Mouse (Mus musculus): Measurements from ENCODE around the gene Ano6. TPM values are rescaled to one million over a fixed set of nuclear protein-coding genes. Genes with fewer than 3 reads are reported as not detected.

The Ano6 gene
- 33.5 and 37.2 TPM in 2 replicates for polyA plus RNA-seq (2014; fragmentation: Nextera tagmentation; extraction: Ambion mirVana)

GRCm38 (mm10) chr15:95790529-95791071 is at the start of gene Ano6:
Gene Ano6 (plus strand): TSS chr15:95790843.
- ATAC-seq (ENCODE audit: low FRiP score): peak; percentile 96
- DNase-seq (ENCODE audit: low spot score): peak; percentile 92
- Histone ChIP-seq H3K4me2 (replicated peaks; ENCODE audit: low read depth, low read length) (peak within 1 kb of the TSS; percentile 68), H3K9me3 (ENCODE audit: control insufficient read depth, low read length) (no peaks in the 10 kb centered on the region), H3K27ac (ENCODE audit: low read depth, low read length) (peak within 1 kb of the TSS; percentile 72), H3K4me1 (replicated peaks; ENCODE audit: control insufficient read depth, insufficient read depth, low read length) (peaks cover 7% of the 10 kb centered on the region; the same call in 1 of the 2 replicates), H3K4me3 (ENCODE audit: low read depth, low read length) (peak within 1 kb of the TSS; percentile 70), H3K27me3 (ENCODE audit: control insufficient read depth, insufficient read depth, low read length) (no peaks in the 10 kb centered on the region; the same call in 1 of the 2 replicates), H3K9ac (ENCODE audit: low read depth, low read length) (peak within 1 kb of the TSS; percentile 69), H3K36me3 (ENCODE audit: control insufficient read depth, insufficient read depth, low read length) (no peaks in the 10 kb centered on the region)
- WGBS: under 1% methylated on average over 48 of the region's 51 CpGs

GRCm38 (mm10) chr15:95742955-95743354 is 47.7 kb upstream of the Ano6 start:
- no peaks in the 10 kb centered on the region for H3K36me3 ChIP-seq (ENCODE audit: control insufficient read depth, insufficient read depth, low read length)
- 93% methylated on average over 6 of the region's 6 CpGs for WGBS
- ATAC-seq (ENCODE audit: low FRiP score) (no peak), DNase-seq (ENCODE audit: low spot score) (no peak)
- H3K4me3 ChIP-seq (ENCODE audit: low read depth, low read length): no peak overlapping the region
- H3K9me3 ChIP-seq (ENCODE audit: control insufficient read depth, low read length): no peaks in the 10 kb centered on the region
- no peak overlapping the region for H3K9ac ChIP-seq (ENCODE audit: low read depth, low read length)
- H3K27me3 ChIP-seq (ENCODE audit: control insufficient read depth, insufficient read depth, low read length): no peaks in the 10 kb centered on the region
- no peak overlapping the region for H3K4me2 ChIP-seq (replicated peaks; ENCODE audit: low read depth, low read length)
- H3K27ac ChIP-seq (ENCODE audit: low read depth, low read length): no peak overlapping the region
- no peaks in the 10 kb centered on the region for H3K4me1 ChIP-seq (replicated peaks; ENCODE audit: control insufficient read depth, insufficient read depth, low read length)

- H3K9me3 ChIP-seq (ENCODE audit: control insufficient read depth, low read length): no peaks in the 10 kb centered on the region
- H3K27me3 ChIP-seq (ENCODE audit: control insufficient read depth, insufficient read depth, low read length): no peaks in the 10 kb centered on the region
- WGBS: 89% methylated on average over 2 of the region's 2 CpGs
- ATAC-seq (ENCODE audit: low FRiP score) (no peak), DNase-seq (ENCODE audit: low spot score) (no peak)
- no peaks in the 10 kb centered on the region for H3K36me3 ChIP-seq (ENCODE audit: control insufficient read depth, insufficient read depth, low read length)
- H3K27ac ChIP-seq (ENCODE audit: low read depth, low read length): no peak overlapping the region
- no peak overlapping the region for H3K4me3 ChIP-seq (ENCODE audit: low read depth, low read length)
- H3K4me1 ChIP-seq (replicated peaks; ENCODE audit: control insufficient read depth, insufficient read depth, low read length): no peaks in the 10 kb centered on the region
- H3K9ac ChIP-seq (ENCODE audit: low read depth, low read length): no peak overlapping the region
- no peak overlapping the region for H3K4me2 ChIP-seq (replicated peaks; ENCODE audit: low read depth, low read length)
These were observed 46.8 kb upstream of the Ano6 start for GRCm38 (mm10) chr15:95743856-95744255.

- DNase-seq (ENCODE audit: low spot score): no peak
- WGBS: 77% methylated on average over 10 of the region's 11 CpGs
- no peaks in the 10 kb centered on the region for H3K9me3 ChIP-seq (ENCODE audit: control insufficient read depth, low read length)
- H3K4me3 ChIP-seq (ENCODE audit: low read depth, low read length): no peak overlapping the region
- H3K4me1 ChIP-seq (replicated peaks; ENCODE audit: control insufficient read depth, insufficient read depth, low read length): no peaks in the 10 kb centered on the region
- no peak for ATAC-seq (ENCODE audit: low FRiP score)
- H3K4me2 ChIP-seq (replicated peaks; ENCODE audit: low read depth, low read length): no peak overlapping the region
- H3K27ac ChIP-seq (ENCODE audit: low read depth, low read length): no peak overlapping the region
- H3K27me3 ChIP-seq (ENCODE audit: control insufficient read depth, insufficient read depth, low read length): no peaks in the 10 kb centered on the region
- H3K36me3 ChIP-seq (ENCODE audit: control insufficient read depth, insufficient read depth, low read length): no peaks in the 10 kb centered on the region
- no peak overlapping the region for H3K9ac ChIP-seq (ENCODE audit: low read depth, low read length)
These were observed 45.1 kb upstream of the Ano6 start for GRCm38 (mm10) chr15:95745346-95746106.

GRCm38 (mm10) chr15:95746513-95746912 is 44.1 kb upstream of the Ano6 start:
- ATAC-seq (ENCODE audit: low FRiP score) (no peak), DNase-seq (ENCODE audit: low spot score) (no peak)
- no peak overlapping the region for H3K4me3 ChIP-seq (ENCODE audit: low read depth, low read length)
- 80% methylated on average over 5 of the region's 5 CpGs for WGBS
- no peaks in the 10 kb centered on the region for H3K27me3 ChIP-seq (ENCODE audit: control insufficient read depth, insufficient read depth, low read length)
- no peaks in the 10 kb centered on the region for H3K36me3 ChIP-seq (ENCODE audit: control insufficient read depth, insufficient read depth, low read length)
- H3K4me2 ChIP-seq (replicated peaks; ENCODE audit: low read depth, low read length): no peak overlapping the region
- H3K4me1 ChIP-seq (replicated peaks; ENCODE audit: control insufficient read depth, insufficient read depth, low read length): no peaks in the 10 kb centered on the region
- H3K9me3 ChIP-seq (ENCODE audit: control insufficient read depth, low read length): no peaks in the 10 kb centered on the region
- H3K27ac ChIP-seq (ENCODE audit: low read depth, low read length): no peak overlapping the region
- no peak overlapping the region for H3K9ac ChIP-seq (ENCODE audit: low read depth, low read length)

GRCm38 (mm10) chr15:95746955-95747931 is 43.4 kb upstream of the Ano6 start:
- no peak overlapping the region for H3K9ac ChIP-seq (ENCODE audit: low read depth, low read length)
- no peaks in the 10 kb centered on the region for H3K27me3 ChIP-seq (ENCODE audit: control insufficient read depth, insufficient read depth, low read length)
- no peak for DNase-seq (ENCODE audit: low spot score)
- no peak for ATAC-seq (ENCODE audit: low FRiP score)
- H3K4me2 ChIP-seq (replicated peaks; ENCODE audit: low read depth, low read length): no peak overlapping the region
- H3K36me3 ChIP-seq (ENCODE audit: control insufficient read depth, insufficient read depth, low read length): no peaks in the 10 kb centered on the region
- no peaks in the 10 kb centered on the region for H3K4me1 ChIP-seq (replicated peaks; ENCODE audit: control insufficient read depth, insufficient read depth, low read length)
- no peak overlapping the region for H3K4me3 ChIP-seq (ENCODE audit: low read depth, low read length)
- WGBS: 87% methylated on average over 16 of the region's 16 CpGs
- H3K27ac ChIP-seq (ENCODE audit: low read depth, low read length): no peak overlapping the region
- H3K9me3 ChIP-seq (ENCODE audit: control insufficient read depth, low read length): no peaks in the 10 kb centered on the region

- Histone ChIP-seq H3K4me2 (replicated peaks; ENCODE audit: low read depth, low read length) (no peak overlapping the region), H3K27me3 (ENCODE audit: control insufficient read depth, insufficient read depth, low read length) (no peaks in the 10 kb centered on the region), H3K9me3 (ENCODE audit: control insufficient read depth, low read length) (no peaks in the 10 kb centered on the region), H3K36me3 (ENCODE audit: control insufficient read depth, insufficient read depth, low read length) (no peaks in the 10 kb centered on the region), H3K4me1 (replicated peaks; ENCODE audit: control insufficient read depth, insufficient read depth, low read length) (no peaks in the 10 kb centered on the region), H3K9ac (ENCODE audit: low read depth, low read length) (no peak overlapping the region), H3K4me3 (ENCODE audit: low read depth, low read length) (no peak overlapping the region), H3K27ac (ENCODE audit: low read depth, low read length) (no peak overlapping the region)
- DNase-seq (ENCODE audit: low spot score) (no peak), ATAC-seq (ENCODE audit: low FRiP score) (no peak)
- WGBS: 88% methylated on average over 5 of the region's 5 CpGs
These were observed 41.4 kb upstream of the Ano6 start for GRCm38 (mm10) chr15:95749216-95749615.

- 90% methylated on average over 21 of the region's 21 CpGs for WGBS
- Histone ChIP-seq H3K27ac (ENCODE audit: low read depth, low read length) (no peak overlapping the region), H3K4me2 (replicated peaks; ENCODE audit: low read depth, low read length) (no peak overlapping the region), H3K27me3 (ENCODE audit: control insufficient read depth, insufficient read depth, low read length) (no peaks in the 10 kb centered on the region), H3K4me1 (replicated peaks; ENCODE audit: control insufficient read depth, insufficient read depth, low read length) (no peaks in the 10 kb centered on the region), H3K9ac (ENCODE audit: low read depth, low read length) (no peak overlapping the region), H3K4me3 (ENCODE audit: low read depth, low read length) (no peak overlapping the region), H3K36me3 (ENCODE audit: control insufficient read depth, insufficient read depth, low read length) (no peaks in the 10 kb centered on the region), H3K9me3 (ENCODE audit: control insufficient read depth, low read length) (no peaks in the 10 kb centered on the region)
- DNase-seq (ENCODE audit: low spot score) (no peak), ATAC-seq (ENCODE audit: low FRiP score) (no peak)
These were observed 40.6 kb upstream of the Ano6 start for GRCm38 (mm10) chr15:95750038-95750437.
